Mouse (Mus musculus): ENCODE measurements around the gene Lrp8.

- TF ChIP-seq CTCF (IDR thresholded peaks at IDR 0.05 in 2 of 3, conservative IDR thresholded peaks at IDR 0.05 in 1 of 3; ENCODE audit: control insufficient read depth in 1 of 3, insufficient read depth in 1 of 3, low read depth in 2 of 3, low read length in 3 of 3, poor library complexity in 1 of 3, severe bottlenecking in 1 of 3) (no peak), RAD21 (IDR thresholded peaks at IDR 0.05; ENCODE audit: low read depth, low read length) (no peak), ZMIZ1 (IDR thresholded peaks at IDR 0.05; ENCODE audit: low read depth, low read length) (no peak), POLR2AphosphoS2 (IDR thresholded peaks at IDR 0.05; ENCODE audit: low read length) (no peak), MXI1 (IDR thresholded peaks at IDR 0.05; ENCODE audit: low read depth, low read length) (no peak), ZKSCAN1 (IDR thresholded peaks at IDR 0.05; ENCODE audit: low read depth, low read length) (no peak), ELF1 (IDR thresholded peaks at IDR 0.05; ENCODE audit: low read depth, low read length) (no peak), TAL1 (IDR thresholded peaks at IDR 0.05; ENCODE audit: low read length) (no peak), POLR2A (IDR thresholded peaks at IDR 0.05; ENCODE audit: control insufficient read depth in 1 of 2, insufficient read depth in 1 of 2, low read depth in 1 of 2, low read length in 2 of 2, poor library complexity in 1 of 2) (no peak), UBTF (IDR thresholded peaks at IDR 0.05; ENCODE audit: borderline replicate concordance, insufficient read depth, low read depth, low read length) (no peak), NELFE (IDR thresholded peaks at IDR 0.05; ENCODE audit: low read depth, low read length) (no peak), ZNF384 (IDR thresholded peaks at IDR 0.05; ENCODE audit: low read depth, low read length) (no peak), GATA1 (IDR thresholded peaks at IDR 0.05; ENCODE audit: low read depth, low read length) (no peak)
Measured at GRCm38 (mm10) chr4:107846795-107847194, 44.7 kb downstream of the Lrp8 start.
